Mouse (Mus musculus): ENCODE measurements around the gene Dlk2. TPM values are rescaled to one million over a fixed set of nuclear protein-coding genes. Genes with fewer than 3 reads are reported as not detected.

The Dlk2 gene
- total RNA-seq, 2 experiments from 2014 or later, result 0.35 to 0.79 TPM

DNA sequence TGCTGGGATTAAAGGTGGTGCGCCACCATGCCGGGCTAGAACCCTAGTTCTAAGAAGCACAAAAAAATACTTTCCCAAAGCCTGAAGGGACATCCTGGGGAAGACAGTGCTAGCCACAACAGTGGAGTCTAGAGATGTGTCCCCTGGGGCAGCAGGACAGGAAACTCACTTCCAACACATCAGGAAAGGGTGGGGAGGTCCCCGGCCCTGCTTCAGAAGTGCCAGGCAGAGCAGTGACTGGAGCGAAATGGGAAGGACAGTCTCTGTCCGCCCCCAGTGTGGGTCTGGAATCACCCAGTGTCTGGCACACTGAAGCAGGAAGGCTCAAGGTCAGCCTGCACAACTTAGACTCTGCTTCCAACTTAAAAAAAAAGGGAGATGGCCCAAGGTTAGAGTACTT lies 24.5 kb upstream of the Dlk2 start:
- no peak for DNase-seq

DNA sequence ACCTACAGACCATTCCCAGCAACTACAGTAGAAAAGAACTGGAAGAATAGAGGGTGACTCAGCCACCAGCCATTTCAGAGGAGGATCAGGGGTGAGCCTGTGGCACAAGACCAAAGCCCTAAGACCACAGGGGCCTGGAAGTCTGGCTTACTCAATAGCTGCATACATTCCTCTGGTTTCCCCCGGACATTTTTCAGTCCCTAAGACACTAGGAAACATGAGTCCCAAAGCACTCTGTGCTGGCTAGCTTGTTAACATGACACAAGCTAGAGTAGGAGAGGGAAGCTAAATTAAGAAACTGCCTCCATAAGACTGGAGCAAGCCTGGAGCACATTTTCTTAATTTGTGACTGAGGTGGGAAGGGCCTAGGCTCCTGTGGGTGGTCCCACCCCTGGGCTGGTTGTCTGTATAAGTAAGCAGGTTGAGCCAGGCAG lies 23.4 kb upstream of the Dlk2 start:
- DNase-seq, result no peak

DNA sequence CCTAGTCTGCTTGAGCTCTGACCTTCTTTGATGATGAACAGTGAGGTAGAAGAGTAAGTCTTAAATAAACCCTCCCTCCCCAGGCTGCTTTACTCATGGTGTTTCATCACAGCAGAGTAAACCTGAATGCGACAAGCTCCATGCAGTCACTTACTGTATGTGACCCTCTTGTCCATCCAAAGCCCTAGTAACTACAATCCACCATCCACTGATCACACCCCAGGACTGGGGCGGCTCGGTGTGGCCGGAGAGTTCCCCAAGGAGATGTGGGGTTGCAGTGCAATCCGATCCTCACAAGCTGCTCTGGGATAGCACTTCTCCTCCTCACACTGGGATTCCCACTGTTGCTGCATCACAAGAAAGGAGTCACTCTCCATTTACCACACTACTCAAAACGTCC lies 22.8 kb upstream of the Dlk2 start:
- no peak for DNase-seq

DNA sequence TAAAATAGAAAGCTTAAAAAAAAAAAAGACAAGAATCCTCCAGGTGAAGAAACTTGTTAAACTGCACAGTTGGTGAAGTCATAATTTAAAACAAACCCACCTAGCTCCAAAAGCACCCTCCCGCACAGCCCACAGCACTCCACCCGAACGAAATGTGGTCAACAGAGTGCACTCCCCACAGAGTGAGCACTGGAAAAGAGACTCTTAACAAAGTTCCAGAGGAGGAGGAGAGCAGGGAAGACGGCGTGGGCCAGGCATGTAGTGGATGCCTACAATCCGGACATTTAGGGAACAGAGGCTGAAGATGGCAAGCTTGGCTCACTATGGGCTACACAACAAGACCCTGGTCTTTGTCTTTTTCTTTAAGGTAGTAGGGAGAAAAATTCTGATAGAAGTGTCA lies 22.2 kb upstream of the Dlk2 start:
- no peak for DNase-seq

DNA sequence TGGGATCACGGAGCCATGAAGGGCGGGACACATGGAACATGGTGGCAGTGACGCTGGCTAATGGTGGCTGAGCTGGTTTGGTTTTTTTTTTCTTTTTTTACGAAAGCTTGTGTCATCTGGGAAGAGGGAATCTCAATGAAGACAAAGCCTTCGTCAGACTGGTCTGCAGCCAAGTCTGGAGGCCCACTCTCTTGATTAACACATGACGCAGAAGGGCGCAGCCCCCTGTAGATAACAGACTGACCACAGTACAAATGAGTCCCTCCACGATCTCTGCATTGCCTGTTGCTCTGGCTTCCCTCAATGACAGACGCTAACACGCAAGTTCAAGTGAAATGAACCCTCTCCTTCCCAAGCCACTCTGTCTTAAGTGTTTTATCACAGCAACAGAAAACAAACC lies 21.7 kb upstream of the Dlk2 start:
- no peak for DNase-seq

DNA sequence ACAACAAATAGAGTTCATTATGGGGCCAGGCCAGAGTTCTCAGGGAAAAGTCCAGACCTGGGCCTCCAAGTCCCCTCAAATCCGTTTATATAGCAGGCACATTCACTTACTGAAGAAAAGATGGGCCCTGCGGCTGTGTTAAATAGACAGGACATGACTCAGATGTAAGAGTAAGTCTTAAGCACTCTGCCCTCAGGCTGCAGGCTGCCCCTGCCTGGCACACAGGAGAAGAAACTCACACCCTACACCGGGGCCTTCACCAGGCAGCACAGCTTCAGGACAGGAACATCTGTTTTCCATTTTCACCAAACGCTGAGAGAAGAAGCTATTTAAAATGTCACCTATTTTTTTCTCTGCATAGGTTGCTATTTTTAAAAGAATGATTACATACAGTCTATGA lies 19.6 kb upstream of the Dlk2 start:
- no peak for DNase-seq

DNA sequence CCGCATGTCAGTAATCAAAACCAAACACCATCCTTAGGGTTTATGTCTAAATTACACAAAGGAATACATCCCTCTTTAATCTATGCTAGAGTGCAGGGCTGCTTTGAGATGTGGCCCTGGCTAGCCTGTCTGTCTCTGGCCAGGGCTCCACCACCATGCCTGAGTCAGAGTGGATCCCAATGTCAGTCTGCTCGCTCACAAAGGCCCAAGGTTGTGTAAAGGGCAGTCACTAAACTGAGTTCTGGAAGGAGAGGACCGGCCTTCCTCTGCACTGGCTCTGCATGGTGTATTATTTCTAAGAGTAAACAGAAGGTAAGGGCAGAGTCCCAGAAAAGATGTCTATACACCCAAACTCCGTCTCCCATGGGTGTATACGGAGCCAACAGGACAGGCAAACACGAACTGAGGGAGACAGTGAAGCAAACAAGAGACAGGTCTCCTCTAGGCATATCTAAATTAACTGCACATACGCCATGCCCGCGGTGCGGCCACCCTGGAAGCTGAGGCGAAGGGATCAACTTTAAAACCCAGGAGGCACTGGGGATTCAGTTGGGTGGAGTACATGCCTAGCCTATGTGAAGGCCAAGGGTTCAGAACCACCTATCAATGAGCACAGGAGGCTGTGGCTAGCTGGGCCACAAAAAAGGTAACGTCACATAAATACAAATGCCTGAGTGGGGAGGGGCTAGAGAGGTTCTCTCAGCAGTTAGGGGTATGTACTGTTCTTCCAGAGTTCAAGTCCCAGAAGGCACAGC lies 19.0 kb upstream of the Dlk2 start:
- no peak for DNase-seq

DNA sequence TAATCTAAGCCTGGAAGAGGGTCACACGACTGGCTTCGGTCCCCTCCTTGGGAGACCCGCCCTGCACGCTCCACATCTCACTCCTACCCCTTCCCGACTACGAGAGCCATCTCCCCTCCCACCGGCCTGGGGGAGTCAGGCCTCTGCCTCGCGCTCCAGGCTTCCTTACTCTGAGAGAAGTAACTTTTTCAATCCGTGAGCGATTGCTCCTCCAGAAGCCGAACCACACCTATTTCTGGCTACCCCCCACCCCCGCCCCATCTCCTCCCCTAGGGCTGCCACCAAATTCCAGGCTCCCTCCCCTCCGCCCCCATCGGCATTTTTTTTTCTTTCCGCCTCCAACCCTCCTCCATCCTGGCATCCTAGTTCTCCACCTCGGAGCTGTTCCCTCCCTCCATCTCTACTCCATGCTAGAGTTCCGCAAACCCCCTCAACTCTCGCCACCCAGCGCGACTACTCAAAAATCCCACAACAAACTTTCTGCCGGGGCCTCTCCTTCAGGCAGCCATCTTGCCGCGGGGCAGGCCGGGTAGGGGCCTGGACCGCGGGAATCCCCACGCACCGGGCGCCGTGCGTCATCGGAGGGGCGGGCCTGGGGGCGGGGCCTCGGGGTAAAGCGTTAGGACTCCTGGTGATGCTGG lies 14.6 kb upstream of the Dlk2 start, which contains the start of gene Tjap1:
Gene Tjap1 (minus strand): TSS at position 544 of the 641 bp plus-strand sequence.
- peak; percentile 89 for DNase-seq

DNA sequence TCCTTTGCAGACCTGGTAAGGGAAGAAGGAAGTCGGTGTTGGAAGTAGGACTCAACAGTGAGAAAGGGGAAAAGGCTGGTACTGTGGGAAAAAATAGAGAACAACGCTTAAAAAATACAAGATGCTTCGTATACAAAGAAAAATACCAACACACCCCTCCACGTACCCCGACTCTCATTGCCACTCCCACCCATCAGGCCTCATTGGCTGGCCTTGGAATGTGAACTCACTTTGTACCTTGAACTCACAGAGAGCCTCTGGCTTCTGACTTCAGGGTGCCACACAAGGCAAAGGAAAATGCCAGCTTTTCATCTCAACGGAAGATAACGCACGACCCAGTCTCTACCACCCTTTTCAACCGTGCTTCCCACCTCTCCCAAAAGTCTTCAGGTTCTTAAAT lies 14.1 kb upstream of the Dlk2 start:
- DNase-seq, result no peak

DNA sequence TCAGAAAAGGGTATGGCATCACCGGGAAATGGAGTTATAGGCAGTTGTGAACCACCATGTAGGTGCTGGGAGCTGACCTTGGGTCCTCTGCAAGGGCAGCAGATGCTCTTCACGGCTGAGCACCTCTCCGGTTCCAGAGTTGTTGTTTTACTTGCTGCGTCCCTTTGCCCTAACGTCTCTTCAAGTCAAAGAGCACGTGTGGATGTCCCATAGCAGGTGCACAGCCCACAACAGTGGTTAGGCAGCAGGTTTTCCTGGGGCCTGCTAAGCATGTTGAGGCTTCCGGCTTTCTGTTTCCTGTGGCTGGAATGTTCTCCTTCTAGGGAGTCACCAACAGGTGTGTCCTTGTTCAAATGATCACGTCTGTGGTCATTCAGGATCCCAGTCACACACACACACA lies 13.3 kb upstream of the Dlk2 start:
- no peak for DNase-seq

DNA sequence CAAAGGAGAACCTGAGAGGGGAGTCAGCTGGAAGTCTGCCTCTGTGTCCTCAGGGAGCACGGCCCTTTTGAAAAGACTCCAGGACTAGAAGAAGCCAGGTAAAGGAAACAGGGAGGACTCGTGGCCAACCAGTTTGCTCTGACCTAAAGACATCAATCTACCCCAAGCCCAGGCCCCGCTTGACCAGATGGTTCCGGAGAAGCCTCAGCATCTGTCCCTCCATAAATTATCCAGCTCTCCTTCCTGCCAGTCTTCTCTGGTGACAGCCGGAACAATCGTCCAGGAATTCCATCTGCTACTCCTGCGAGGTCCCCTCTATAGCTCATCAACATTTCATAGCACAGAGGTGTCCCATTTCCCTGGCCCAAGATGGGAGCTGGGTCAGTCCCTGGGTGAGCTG lies 12.6 kb upstream of the Dlk2 start:
- no peak for DNase-seq

DNA sequence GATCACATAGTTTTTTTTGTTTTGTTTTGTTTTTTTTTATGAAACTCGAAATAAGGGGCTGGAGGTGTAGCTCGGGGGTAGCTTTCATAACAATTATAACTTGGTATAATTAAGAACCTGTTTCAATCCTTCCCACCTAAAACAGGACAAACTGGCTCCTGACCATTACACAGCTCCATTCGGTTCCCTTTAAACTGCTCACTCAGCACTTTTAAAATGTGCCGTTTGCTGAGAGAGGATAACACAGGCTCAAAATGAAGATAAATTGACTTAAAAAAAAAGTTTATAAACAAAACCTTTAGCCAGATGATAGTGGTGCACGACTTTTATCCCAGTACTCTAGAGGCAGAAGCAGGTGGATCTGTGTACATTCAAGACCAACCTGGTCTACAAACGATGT lies 11.8 kb upstream of the Dlk2 start:
- no peak for DNase-seq

DNA sequence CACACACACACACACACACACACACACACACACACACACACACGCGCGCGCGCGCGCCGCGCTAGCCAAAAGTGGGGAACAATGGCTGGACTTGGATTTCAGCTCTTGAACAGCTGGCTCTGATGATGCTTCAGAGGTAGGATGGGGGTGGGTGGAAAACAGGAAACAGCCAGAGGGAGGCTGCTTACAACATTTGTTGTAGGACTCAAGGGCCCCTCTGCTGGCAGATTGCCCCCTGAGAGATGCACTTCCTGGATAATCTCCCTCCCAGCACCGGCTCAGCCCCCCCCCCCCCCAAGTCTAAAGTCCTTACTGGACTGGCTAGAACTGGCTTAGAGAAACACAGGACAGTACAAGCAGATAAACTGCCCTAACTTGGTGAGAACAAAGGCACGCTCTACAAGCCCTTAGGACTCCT lies 9.5 kb upstream of the Dlk2 start:
- peak; percentile 76 for DNase-seq

DNA sequence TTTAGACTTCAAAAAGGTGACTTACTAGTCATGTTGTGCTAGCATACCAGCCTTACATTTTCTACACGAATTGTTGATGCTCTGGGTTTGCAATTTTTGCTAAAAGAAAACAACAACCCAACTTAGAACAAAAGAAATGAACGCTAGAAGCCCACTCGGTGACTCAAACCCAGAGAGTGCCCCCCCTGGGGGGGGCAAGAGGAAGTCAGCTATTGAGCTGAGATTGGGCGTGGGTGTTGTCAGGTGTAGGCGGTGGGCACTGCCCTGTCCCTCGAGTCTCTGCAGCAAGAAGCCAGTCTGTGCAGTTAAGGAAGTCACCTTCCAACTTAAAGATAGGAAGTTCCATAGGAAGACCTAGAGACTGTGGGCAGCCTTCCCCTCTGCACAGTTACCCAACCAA lies 620 bp upstream of the Dlk2 start:
- no peak for DNase-seq

DNA sequence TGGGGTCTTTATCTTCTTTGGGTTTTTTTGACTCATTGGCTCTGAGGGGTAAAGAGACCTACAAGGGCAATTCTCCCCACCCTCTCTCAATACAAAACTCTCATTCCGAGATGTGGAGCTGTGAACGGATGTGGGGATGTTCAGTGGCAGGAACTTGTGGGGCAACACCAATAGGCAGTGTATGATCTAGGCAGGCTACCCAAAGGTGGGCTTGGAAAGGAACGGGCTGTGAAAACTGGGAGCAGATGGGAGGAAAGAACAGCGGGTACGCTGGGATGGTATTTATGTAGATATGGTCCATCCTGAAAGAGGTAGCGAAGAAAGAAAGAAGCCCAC lies 225 bp upstream of the Dlk2 start:
- no peak for DNase-seq

DNA sequence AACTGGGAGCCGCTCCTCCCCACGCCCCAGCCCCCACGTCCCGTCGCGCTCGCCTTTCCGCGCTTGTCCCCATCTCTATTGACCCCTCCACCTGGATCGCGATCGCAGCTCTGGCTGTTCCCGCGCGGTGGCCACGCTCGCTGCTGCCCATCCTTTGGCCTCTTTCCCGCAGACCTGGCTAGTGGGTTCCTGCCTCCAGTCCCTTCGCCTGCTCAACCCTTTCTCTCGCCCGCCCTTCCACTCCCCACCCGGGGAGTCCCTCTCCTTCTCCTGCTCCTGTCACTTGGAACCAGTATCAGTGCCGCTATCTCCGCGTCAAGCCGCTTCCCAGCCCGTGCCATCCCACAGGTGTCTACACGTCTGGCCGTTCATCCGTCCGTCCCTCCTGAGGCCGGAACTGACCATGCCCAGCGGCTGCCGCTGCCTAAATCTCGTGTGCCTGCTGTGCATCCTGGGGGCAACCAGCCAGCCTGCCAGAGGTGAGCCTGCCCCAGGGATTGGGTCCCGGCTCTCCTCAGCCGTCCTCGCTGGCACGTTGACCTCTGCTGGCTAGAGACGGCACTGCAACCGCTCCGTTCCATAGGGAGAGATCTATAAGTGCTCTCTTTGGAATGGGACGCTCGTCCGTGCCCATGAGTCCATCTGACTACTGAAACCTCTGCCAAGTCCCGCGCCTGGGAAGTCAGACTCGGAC lies 1.1 kb downstream of the Dlk2 start:
- peak; percentile 81 for DNase-seq

DNA sequence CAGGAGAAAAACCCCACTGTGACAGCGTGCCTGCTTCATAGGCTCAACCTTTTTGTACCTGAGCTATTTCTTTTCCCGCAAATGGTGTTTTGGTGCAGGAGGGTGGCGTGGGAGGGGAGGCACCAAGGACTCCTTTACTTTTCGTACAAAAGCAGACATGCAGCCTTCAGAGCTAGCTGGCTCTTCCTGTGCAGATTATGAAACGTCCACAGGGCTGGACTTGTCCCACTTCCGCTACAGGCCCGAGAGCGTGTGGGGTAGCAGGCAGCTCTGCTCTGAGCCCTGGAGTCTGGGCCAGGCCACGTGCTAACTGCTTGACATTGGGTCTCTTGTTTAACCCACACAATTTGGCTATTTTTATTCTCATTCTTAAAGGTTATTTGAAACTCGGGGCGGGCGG lies 4.7 kb downstream of the Dlk2 start:
- no peak for DNase-seq

DNA sequence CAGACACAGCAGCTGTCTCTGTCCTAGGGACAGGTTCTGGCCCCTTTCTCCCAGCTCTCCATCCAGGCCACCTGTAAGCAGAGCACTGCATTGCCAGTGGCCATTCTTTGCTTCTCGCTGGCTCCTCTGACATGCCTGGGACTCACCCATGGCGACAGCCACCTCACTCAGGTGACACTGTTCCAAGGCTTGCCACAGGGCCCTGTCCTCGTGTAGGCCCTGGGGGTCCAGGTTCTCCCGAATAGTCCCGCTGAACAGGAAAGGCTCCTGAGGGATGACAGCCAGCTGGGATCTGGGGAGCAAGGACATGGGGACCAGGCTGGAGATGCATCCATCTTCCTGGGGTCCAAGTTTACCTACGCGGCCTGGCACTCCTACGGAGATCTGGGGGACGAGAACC lies 7.0 kb downstream of the Dlk2 start:
- DNase-seq, result no peak

DNA sequence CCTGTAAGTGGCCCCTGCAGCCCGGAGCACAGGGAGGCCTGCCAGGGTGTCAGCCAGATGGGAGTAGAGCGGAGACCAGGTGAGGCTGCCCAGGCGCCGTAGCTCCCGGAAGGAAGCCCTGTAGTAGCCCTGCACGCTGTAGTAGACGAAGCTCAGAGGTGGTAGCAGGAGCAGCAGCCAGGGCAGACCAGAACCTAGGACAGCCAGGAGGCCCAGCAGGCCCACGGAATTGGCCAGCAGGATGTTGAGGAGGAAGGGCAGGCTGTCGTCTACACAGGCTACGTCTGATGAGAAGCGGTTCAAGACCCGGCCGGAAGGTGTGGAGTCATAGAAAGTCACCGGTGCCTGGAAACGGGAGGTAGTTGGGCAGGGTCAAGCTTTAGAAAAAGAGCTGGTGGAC lies 9.7 kb downstream of the Dlk2 start:
- no peak for DNase-seq

DNA sequence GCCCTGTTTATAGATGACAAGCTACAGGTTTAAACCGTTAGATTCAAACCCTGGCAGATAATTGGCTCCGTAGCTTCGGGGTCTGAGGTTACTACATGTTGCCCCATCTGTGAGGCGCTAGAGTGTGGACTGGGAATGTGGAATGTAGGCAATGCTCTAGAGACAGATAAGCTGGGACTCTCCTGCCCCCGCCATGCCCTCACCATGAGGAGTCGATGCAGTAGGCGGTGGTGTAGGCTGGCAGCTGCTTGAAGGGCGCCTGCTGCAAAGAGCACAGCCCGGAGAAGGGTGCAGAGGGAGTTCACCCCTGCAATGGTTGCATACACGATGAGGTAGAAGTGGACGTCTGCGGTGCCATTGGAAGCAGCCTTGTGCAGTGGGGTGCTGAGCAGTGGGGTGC lies 12.6 kb downstream of the Dlk2 start:
- DNase-seq, result no peak

DNA sequence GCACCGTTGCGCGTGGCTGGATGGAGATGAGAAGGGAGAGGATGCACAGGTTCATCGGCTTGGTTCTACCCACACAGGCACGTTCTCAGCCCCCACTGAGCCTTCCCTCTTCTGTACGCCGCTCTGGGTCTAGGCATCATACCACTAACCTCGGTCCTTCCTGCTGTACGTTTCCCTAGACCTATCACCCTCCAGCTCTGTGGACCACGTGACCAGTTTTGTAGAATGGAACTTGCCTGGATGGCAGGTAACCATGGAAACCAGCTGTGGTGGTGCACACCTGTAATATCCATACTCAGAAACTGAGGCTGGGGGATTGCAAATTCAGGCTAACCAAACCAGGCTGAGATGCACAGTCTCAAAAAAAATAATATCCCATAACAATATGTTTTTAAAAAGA lies 13.3 kb downstream of the Dlk2 start:
- DNase-seq, result no peak

DNA sequence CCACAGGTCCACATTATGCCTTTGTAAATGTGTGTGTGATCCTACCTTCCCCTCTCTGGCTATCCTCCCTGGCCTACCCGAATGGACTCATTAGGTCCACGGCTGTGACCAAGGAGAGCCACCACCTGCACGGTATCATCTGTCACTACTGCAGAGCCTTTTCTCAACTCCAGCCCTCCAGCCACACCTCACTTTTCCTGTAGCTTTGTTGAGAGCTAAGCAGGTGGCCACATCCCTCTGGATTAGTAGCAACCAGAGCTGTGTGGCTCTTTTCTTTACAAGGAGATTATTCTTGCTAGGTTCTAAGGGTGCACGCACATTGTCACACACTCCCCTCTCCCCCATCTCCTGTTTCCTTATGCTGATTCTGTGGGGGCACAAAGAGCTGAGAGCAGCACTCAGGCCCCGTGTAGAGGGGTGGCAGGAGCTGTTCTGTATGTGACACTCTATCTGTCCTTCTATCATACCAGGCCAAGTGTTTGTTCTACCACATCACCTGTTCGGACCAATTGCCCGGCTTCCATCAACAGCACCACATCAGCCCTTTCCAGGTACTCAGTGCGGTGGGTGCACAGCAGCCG lies 16.0 kb downstream of the Dlk2 start:
- DNase-seq, result no peak

DNA sequence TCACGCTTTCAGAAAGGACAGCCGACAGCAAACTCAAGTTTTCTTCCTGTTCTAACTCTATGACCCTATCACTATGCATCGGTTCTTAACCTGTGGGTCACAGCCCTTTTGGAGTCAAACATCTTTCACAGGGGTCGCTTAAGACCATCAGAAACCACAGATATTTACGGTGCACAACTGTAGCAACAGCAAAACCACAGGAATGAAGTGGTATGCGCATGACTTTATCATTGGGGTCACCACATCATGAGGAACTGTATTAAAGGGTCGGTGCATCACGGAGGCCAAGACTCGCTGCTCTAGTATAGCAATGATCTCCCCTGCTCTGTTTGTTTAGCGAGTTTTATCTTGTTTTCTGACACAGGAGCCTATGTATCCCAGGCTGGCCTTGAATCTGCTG lies 18.6 kb downstream of the Dlk2 start:
- no peak for DNase-seq

Data from gastrocnemius, postnatal 10 days (tissue).